Mouse (Mus musculus): ENCODE measurements around the gene Dcp1b. TPM values are rescaled to one million over a fixed set of nuclear protein-coding genes. Genes with fewer than 3 reads are reported as not detected.

Gene Dcp1b
- polyA plus RNA-seq, 1 experiment: 4.9 TPM

- Histone ChIP-seq H3K27ac (replicated peaks; ENCODE audit: low read depth, low read length) (no peak overlapping the region), H3K4me1 (ENCODE audit: control insufficient read depth, insufficient read depth, insufficient read length, low read length) (peaks cover 4% of the 10 kb centered on the region; the same call in 1 of the 2 replicates), H3K4me3 (ENCODE audit: insufficient read depth, low read depth, low read length) (no peak overlapping the region)
These were observed 7.2 kb downstream of the Dcp1b start for GRCm38 (mm10) chr6:119182211-119182610.

DNA sequence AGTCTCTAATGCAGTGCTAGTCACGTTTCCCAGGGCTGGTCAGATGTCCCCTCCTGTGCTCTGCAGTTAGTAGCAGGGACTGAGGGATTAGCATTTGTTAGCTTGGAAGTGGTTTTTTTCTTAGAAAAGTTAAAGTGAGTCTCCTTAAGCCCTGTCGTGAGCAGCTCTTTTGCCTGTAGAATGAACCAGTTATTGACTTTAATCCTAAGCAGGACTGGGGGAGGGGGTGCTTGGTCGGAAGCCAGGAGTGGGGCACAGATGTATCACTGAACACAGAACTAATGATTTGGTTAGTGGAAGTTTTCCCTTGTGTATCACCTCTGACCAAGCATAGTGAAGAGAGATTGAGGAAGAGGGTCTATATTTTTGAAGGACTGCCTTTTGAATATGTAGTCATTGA, 8.7 kb downstream of the Dcp1b start:
- Histone ChIP-seq H3K4me3 (ENCODE audit: insufficient read depth, low read depth, low read length) (no peak overlapping the region), H3K27ac (replicated peaks; ENCODE audit: low read depth, low read length) (no peak overlapping the region), H3K4me1 (ENCODE audit: control insufficient read depth, insufficient read depth, insufficient read length, low read length) (no peaks in the 10 kb centered on the region)

GRCm38 (mm10) chr6:119186658-119187057, 11.6 kb downstream of the Dcp1b start:
- Histone ChIP-seq H3K27ac (replicated peaks; ENCODE audit: low read depth, low read length) (no peak overlapping the region), H3K4me3 (ENCODE audit: insufficient read depth, low read depth, low read length) (no peak overlapping the region), H3K4me1 (ENCODE audit: control insufficient read depth, insufficient read depth, insufficient read length, low read length) (no peaks in the 10 kb centered on the region)

GRCm38 (mm10) chr6:119187631-119188030, 12.6 kb downstream of the Dcp1b start:
- Histone ChIP-seq H3K4me1 (ENCODE audit: control insufficient read depth, insufficient read depth, insufficient read length, low read length) (no peaks in the 10 kb centered on the region), H3K27ac (replicated peaks; ENCODE audit: low read depth, low read length) (no peak overlapping the region), H3K4me3 (ENCODE audit: insufficient read depth, low read depth, low read length) (no peak overlapping the region)

DNA sequence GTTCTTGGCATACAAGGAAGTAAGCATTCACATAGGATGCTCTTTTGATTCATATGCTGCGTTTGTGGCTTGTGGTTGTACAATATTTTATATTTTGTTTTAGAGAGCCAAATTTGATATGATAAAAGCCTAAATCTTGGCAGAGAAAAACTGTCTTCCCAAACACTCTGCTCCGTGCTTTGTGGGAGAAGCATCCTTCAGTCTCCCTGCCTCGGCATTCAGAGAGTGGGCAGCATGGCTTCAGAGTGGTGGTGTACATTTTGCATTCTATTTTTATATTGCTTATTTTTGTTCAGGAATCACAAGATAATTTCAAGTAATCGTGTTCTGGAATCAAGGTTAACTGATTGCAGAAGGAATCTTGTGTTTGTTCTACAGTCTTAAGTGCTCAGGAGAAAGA, 16.4 kb downstream of the Dcp1b start:
- no peak overlapping the region for H3K27ac ChIP-seq (replicated peaks; ENCODE audit: low read depth, low read length)
- no peaks in the 10 kb centered on the region for H3K4me1 ChIP-seq (ENCODE audit: control insufficient read depth, insufficient read depth, insufficient read length, low read length)
- no peak overlapping the region for H3K4me3 ChIP-seq (ENCODE audit: insufficient read depth, low read depth, low read length)

DNA sequence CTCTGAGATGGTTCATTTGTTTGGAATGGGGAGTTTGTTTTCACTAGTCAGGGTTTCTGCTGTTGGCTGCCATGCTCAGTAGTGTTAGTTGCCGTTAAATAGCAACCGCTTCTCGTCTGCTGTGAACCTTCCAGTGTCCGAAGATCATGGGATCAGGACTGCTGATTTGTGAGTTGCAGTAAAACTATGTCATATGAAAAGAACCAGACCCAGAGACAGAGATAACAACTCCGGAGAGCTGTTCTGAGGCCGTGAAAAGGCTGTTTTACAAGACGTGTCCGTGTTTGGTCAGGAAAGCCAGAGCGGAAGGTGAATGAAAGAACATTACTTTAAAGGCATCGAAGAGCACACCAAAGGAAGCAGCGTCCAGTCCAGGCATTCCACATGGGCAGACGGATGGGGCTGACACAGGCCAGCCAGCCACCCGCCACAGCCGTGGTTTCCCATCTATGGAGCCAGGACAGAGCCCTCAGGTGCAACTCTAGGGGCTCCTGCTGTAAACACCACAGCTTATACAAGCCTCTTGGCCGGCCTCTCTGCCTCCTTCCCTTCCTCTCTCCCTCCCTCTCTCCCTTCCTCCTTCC, 18.6 kb downstream of the Dcp1b start:
- H3K27ac ChIP-seq (replicated peaks; ENCODE audit: low read depth, low read length): no peak overlapping the region
- 0 out of 2 replicates have a peak, but pooled peaks cover 3% of the 10 kb centered on the region for H3K4me1 ChIP-seq (ENCODE audit: control insufficient read depth, insufficient read depth, insufficient read length, low read length)
- no peak overlapping the region for H3K4me3 ChIP-seq (ENCODE audit: insufficient read depth, low read depth, low read length)

DNA sequence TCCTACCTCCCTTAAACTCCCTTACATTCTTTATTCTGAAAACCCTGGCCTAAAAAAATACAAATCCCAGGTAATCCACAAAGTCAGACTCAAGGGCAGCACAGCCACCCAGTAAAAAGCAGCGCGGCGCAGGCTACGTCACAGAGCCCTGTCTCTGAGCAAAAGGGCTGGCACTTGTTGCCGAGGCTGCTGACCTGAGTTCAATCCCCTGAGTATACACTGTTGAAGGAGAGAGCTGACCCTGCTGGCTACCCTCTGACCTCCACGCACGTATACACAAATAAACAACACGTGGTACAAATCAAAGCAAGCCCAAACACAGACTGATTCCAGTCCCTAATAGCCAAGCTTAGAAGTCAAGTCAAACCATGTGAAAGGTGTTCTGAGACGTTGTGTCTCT, 19.1 kb downstream of the Dcp1b start:
- Histone ChIP-seq H3K27ac (replicated peaks; ENCODE audit: low read depth, low read length) (no peak overlapping the region), H3K4me1 (ENCODE audit: control insufficient read depth, insufficient read depth, insufficient read length, low read length) (0 out of 2 replicates have a peak, but pooled peaks cover 3% of the 10 kb centered on the region), H3K4me3 (ENCODE audit: insufficient read depth, low read depth, low read length) (no peak overlapping the region)

DNA sequence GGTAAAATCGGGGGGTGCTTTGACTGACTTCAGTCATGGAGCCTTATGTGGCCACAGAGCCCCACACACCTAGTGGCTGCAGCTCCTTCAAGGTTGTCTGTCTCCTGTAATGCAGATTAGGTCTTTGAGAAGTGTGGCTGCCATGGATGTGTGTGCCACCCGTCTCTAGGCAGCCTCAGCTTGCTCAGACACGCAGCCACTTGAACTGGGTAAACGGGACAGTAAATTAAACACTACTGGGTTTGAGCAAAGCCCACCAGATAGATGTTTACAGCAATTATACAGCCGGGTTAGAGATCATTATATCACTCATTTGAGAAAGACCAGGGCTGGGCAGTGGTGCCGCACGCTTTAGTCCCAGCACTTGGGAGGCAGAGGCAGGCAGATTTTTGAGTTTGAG, 19.5 kb downstream of the Dcp1b start:
- no peak overlapping the region for H3K27ac ChIP-seq (replicated peaks; ENCODE audit: low read depth, low read length)
- H3K4me1 ChIP-seq (ENCODE audit: control insufficient read depth, insufficient read depth, insufficient read length, low read length): 0 out of 2 replicates have a peak, but pooled peaks cover 3% of the 10 kb centered on the region
- H3K4me3 ChIP-seq (ENCODE audit: insufficient read depth, low read depth, low read length): no peak overlapping the region

GRCm38 (mm10) chr6:119196382-119197305, 21.6 kb downstream of the Dcp1b start, which contains the start of gene Cacna1c:
Gene Cacna1c, minus strand, starts transcription at chr6:119196418.
- H3K27ac ChIP-seq (replicated peaks; ENCODE audit: low read depth, low read length): no peak within 1 kb of the TSS
- 0 out of 2 replicates have a peak, but pooled peaks cover 3% of the 10 kb centered on the region for H3K4me1 ChIP-seq (ENCODE audit: control insufficient read depth, insufficient read depth, insufficient read length, low read length)
- no peak within 1 kb of the TSS for H3K4me3 ChIP-seq (ENCODE audit: insufficient read depth, low read depth, low read length)

- Histone ChIP-seq H3K27ac (replicated peaks; ENCODE audit: low read depth, low read length) (no peak overlapping the region), H3K4me3 (ENCODE audit: insufficient read depth, low read depth, low read length) (no peak overlapping the region), H3K4me1 (ENCODE audit: control insufficient read depth, insufficient read depth, insufficient read length, low read length) (0 out of 2 replicates have a peak, but pooled peaks cover 3% of the 10 kb centered on the region)
These were observed 23.7 kb downstream of the Dcp1b start for GRCm38 (mm10) chr6:119198534-119199273.

DNA sequence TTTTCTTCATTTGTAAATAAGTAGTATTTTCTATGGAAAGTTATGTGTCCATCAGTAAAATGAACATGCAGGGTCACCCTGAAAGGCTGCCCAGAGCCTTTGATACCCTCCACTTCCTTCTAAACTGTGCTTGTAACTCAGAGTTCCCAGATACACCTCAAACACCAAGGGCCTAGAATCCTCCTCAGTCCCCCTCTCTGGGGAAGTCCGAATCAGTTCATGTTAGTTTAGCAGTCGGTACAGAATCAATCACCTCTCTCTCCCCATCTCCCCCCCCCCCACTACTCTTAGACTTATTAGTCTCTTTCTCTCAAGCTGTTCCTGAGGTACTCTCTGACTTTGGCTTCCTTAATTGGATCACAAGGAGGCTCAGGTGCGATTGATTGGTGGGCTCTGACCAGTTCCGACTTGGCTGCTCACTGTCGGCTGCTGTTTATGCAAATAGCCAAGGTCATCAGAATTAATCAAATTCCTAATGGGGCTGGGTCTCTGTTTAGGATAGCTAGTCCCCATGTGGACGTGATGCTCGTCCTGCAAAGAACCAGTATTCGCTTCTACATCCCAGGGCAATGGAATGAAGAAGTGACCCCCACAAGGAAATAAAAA, 24.3 kb downstream of the Dcp1b start:
- H3K27ac ChIP-seq (replicated peaks; ENCODE audit: low read depth, low read length): no peak overlapping the region
- 0 out of 2 replicates have a peak, but pooled peaks cover 3% of the 10 kb centered on the region for H3K4me1 ChIP-seq (ENCODE audit: control insufficient read depth, insufficient read depth, insufficient read length, low read length)
- H3K4me3 ChIP-seq (ENCODE audit: insufficient read depth, low read depth, low read length): no peak overlapping the region

DNA sequence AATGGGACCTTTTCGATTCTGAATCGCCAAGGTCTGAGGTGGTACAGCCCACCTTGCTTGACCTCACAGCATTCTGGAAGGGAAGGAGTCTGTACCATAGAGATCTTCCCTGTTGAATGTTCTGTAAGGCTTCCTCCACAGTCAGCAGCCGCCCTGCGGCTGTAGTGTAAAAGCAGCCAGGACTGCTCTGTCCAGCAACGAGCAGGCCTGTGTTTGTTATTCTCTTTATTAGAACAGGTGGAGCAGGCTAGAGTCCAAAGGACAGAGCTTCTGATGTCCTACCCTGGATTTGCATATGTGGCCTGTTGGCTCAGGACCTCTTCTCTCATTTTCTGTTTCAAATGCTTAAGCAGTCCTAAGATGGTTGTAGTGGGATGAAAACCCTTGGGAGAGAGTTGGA, 25.3 kb downstream of the Dcp1b start:
- H3K4me1 ChIP-seq (ENCODE audit: control insufficient read depth, insufficient read depth, insufficient read length, low read length): 0 out of 2 replicates have a peak, but pooled peaks cover 3% of the 10 kb centered on the region
- no peak overlapping the region for H3K4me3 ChIP-seq (ENCODE audit: insufficient read depth, low read depth, low read length)
- no peak overlapping the region for H3K27ac ChIP-seq (replicated peaks; ENCODE audit: low read depth, low read length)

DNA sequence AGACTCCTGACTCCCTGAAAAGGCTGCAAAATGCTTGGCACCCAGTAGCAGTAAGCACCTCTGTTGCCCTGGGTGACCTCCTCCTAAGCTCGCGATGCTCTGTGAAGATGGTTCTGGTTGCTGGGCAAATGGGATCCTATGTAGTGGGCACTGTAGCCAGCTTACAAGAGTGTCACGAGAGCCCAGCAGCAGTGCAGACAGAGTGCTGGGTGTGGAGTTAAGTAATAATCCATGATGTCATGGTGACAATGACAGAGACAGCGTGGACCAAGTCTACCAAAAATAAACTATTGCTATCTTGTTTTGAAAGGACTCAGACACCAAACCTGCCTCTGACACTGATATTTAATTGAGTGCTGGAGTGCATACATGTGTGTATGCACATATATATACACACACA, 26.5 kb downstream of the Dcp1b start:
- Histone ChIP-seq H3K27ac (replicated peaks; ENCODE audit: low read depth, low read length) (no peak overlapping the region), H3K4me3 (ENCODE audit: insufficient read depth, low read depth, low read length) (no peak overlapping the region), H3K4me1 (ENCODE audit: control insufficient read depth, insufficient read depth, insufficient read length, low read length) (0 out of 2 replicates have a peak, but pooled peaks cover 3% of the 10 kb centered on the region)

GRCm38 (mm10) chr6:119204286-119204685, 29.2 kb downstream of the Dcp1b start:
- Histone ChIP-seq H3K4me3 (ENCODE audit: insufficient read depth, low read depth, low read length) (no peak overlapping the region), H3K4me1 (ENCODE audit: control insufficient read depth, insufficient read depth, insufficient read length, low read length) (no peaks in the 10 kb centered on the region), H3K27ac (replicated peaks; ENCODE audit: low read depth, low read length) (no peak overlapping the region)

DNA sequence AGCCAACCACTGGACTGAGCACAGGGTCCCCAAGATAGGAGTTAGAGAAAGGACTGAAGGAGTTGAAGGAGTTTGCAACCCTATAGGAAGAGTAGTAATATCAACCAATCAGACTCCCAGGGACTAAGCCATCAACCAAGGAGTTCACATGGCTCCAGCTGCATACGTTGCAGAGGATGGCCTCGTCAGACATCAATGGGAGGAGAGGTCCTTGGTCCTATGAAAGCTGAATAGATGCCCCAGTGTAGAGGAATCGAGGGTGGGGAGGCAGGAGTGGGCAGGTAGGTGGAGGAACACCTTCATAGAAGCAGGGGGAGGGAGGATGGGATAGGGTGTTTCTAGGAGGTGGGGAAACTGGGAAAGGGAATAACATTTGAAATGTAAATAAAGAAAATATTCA, 29.9 kb downstream of the Dcp1b start:
- Histone ChIP-seq H3K4me3 (ENCODE audit: insufficient read depth, low read depth, low read length) (no peak overlapping the region), H3K27ac (replicated peaks; ENCODE audit: low read depth, low read length) (no peak overlapping the region), H3K4me1 (ENCODE audit: control insufficient read depth, insufficient read depth, insufficient read length, low read length) (no peaks in the 10 kb centered on the region)

Measured in brown adipose tissue, adult 24 weeks (tissue).